Mouse (Mus musculus): ENCODE measurements at regions not wholly inside any gene's neighbourhood (a gene's known extent, or its start where the extent isn't known, plus 50 kb on each side); places are given as distances from the start of the nearest gene placed in this dataset.

DNA sequence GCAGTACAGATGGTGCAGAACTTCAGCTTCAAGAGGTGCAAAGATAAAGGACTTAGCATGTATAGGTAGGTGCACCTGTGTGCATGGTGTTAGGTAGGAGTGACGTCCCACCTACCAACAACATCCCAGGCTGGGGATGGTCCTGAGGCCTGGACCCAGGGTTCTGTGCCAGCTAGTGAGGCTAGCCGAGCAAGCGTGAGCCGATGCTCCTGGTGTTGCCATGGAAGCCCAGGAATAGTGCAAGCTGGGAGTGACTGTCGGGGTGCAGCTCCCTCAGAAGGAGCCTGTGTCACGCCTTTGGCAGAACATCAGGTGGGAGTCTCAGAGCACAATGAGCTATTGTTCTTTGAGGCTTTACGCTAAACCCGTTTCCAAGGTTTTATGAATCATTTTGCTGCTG lies 209.9 kb downstream of the 3100002H09Rik start:
- TF ChIP-seq POLR2A (IDR thresholded peaks at IDR 0.05; ENCODE audit: borderline replicate concordance, low read depth, low read length), result no peak
- no peak for TF ChIP-seq CTCF (IDR thresholded peaks at IDR 0.05; ENCODE audit: low read depth, low read length)
